Mouse (Mus musculus): ENCODE results near the gene Ilvbl. TPM values are rescaled to one million over a fixed set of nuclear protein-coding genes. Genes with fewer than 3 reads are reported as not detected.
"Not testable (repeated sequence)": the region's sequence is repeated elsewhere in the genome, so short reads cannot be mapped to it uniquely, and the experiment has no call there.

The Ilvbl gene
- total RNA-seq, 2 experiments from 2014 or later = 46.4 to 47.0 TPM

DNA sequence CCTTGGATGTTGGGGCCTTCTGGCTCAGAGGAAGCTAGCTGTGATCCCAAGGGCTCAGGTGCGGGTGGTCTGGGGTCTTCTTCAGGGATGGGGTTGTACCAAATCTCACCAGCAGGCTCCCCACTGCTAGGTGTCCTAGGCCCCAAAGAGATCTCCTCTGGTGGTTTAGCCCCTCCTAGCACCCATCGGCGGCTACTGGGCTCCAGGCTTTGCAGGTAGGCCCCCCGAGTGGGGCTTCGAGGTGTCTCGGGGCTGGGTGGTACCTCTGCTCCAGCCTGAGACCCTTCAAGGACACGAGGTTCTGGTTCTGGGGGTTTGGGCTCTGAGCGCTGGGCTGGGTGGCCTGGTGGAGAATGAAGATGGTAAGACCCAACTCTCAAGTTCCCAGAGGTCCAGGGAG is 15.8 kb downstream of the Ilvbl start:
- DNase-seq (ENCODE audit: low spot score in 2 of 2) = no peak

DNA sequence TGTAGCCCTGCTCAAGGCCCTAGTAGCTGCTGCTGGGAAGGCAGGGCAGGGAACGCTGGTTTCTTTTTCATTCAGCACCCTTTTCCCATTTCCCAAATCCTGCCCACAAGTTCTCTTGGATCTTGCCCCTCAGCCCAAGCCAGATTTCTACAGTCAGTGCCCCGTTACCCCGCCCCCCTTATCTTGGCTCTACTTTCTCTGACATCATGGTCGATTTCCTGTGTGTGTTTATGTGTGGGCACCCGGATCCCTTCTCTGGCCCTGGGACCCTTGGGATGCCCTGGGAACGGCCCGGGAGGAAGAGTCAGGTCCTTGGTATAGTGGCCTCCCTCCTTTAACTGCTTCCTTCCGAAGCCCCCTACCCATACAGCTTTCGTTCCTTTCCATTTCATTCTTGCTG is 16.6 kb downstream of the Ilvbl start:
- DNase-seq (ENCODE audit: low spot score in 2 of 2) = peak in 1 of 2 experiments; percentile 25

DNA sequence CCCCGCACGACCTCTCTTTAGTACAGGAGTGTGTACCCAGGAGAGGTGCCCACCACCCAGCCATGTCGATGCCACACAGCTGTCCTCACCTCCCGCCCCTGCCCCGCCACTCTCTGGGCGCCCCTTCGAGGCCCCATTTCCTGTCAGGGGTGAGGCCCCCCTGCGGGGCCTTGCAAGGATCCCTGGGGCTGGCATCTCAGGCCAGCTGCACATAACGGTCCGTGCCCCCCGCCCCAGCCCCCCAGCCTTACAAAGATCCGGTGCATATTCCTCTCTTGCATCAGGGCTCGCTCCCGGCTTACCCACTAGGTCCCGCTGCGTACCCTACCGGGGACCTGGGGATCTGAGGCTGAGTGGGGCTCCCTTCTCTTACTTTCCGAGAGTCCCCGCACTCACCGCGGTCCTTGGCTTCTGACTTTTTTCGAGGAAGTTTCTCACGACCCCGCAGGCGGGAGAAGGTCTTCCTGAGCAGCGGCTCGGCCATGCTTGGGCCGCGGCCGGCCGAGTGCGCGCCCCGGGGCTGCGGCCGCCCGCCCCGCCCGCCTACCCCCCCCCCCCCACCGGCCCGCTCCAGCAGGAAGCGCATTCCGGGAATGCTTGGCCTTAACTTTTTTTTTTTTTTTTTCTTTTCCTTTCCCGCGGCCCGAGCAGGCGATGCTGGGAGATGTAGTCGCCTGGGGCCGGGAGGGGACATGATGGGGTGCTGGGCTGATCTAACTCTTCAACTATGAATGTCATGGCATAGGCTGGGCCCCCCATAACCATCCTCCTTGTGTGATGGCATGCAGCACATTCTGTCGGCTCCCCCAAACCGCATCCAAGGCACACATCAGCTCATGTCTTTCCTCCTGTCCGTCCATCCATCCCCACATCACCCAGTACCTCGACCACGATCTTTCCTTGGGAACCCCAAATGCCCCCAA is 17.5 kb downstream of the Ilvbl start, which contains the start of gene Syde1:
Gene Syde1 (minus strand): TSS at position 559 of the 923 bp plus-strand sequence.
- peak; percentile 52 to 61 for DNase-seq (ENCODE audit: low spot score in 2 of 2)

DNA sequence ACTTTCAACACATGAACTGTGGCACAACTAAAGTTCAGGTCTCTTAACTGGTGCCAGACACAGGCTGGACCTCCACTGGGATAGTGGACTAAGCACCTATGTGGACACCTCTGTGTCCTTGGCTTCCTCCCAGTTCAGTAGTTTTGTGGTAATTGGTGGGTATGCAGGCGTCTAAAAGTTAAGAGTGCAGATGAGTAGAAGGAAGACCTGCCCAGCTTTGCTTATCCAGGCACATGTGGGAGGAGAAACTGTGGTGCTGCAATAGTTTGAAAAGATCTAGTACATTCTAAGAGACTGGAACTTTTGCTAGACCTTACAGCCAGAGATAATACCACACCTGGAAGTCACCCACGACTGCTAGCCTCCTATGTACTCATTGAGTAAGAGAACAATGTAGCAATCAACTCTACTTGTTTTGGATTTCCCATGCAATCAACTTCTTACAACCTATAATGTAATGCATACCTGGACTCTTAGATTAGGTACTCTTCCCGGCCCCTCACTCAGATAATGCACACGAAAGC is 18.8 kb downstream of the Ilvbl start:
- DNase-seq (ENCODE audit: low spot score in 2 of 2) = no peak

DNA sequence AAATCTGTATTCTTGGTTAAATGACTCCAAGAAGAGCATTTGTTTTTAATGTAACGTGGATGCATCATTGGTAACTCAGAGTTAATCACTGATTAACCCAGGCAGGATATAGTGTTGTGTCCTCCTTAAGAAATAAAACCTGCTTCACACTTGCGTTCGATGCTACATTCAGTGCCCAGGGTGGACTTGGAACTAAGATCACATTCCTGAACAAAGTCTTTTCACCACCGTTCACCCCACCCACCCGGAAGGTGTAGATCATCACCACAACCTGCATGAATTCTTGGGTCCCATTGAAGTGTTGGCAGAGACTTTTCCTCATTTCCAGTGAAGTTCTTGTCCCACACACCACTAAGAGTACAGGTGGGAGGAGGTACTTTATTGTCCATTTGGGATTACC is 19.6 kb downstream of the Ilvbl start:
- no peak for DNase-seq (ENCODE audit: low spot score in 2 of 2)

DNA sequence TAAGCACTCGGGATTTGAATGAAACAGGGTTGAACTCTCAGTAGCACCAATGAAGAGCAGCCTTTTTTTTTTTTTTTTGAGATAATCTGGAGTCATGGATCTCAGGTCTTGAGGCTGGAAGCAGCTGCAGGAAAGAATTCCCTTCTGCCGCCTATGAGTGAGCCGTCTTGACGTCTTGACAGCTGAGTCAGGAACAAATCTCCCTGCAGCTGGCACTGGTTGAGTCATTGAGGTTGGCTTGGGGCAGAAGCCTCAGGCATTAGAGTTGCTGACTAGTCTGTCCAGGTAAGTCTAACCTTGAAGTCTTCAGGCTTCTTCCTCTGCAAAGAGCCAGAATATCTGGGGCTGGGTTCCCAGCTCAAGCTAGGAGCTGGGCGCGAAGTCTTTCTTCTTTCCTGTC is 20.0 kb downstream of the Ilvbl start:
- no peak for DNase-seq (ENCODE audit: low spot score in 2 of 2)

DNA sequence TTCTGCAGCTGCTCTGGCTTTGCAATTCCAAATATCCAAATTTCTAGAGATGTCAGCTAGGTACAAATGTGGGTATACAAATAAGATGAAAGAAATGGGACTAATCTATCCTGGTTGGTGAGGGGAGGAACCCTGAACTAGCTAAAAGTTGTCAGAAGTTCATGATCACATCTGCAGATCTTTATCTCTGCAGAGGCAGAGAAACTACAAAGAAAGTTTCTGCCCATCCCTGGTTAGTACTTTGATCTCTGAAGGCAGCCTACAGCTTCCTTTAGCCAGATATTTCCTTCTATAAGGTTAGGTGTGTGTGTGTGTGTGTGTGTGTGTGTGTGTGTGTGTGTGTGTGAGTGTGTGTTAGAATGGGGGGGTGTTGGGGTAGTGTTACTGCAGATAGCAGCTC is 20.4 kb downstream of the Ilvbl start:
- DNase-seq (ENCODE audit: low spot score in 2 of 2) = no peak

DNA sequence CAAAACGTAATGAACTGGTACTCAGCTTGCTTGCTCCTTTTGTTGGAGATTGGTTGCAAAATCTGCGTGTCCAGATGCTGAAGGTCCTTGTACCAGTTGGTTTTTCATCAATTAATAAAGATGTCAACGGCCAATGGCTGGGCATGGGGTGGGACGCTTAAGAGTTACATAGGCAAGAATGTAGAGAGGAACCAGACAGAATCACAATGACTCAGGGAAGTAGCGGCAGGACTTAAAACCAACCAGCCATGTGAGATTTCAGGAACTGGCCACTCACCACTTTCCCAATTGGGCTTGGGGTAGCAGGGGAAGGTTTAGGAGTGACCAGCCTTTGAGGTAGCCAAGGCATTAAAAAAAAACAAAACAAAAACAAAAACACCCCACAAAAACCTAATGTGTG is 25.7 kb downstream of the Ilvbl start:
- no peak for DNase-seq (ENCODE audit: low spot score in 2 of 2)

DNA sequence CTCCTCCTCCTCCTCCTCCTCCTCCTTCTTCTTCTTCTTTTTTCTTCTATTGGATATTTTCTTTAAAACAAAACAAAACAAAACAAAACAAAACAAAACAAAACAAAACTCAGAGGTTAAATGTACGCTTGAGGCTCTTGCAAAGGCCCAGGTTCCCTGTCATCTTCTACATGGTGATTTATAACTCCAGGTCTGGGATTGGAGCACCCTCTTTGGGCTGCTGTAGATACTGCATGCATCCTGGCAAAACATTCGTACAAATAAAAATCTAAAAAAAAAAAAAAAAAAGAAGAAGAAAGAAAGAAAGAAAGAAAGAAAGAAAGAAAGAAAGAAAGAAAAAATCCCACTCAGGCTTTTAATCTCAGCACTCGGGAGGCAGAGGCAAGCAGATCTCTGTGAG is 30.9 kb downstream of the Ilvbl start:
- no peak for DNase-seq (ENCODE audit: low spot score in 2 of 2)

DNA sequence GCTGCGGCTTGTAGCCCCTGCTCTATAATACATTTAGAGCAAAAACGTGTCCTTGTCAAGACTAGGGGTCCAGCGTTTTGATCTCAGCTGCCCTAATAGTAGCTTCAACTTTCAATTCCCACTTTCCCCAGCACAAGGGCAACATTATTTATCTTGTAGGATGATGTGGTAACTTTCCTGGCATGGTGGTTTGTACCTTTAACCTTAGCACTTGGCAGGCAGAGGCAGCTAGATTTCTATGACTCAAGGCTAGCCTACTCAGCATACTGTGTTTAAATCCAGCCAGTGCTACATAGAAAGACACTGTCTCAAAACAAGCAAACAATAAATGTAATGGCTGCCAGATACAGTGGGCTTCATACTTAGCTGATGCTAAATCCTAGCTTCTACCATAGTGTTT is 33.5 kb downstream of the Ilvbl start:
- DNase-seq (ENCODE audit: low spot score in 2 of 2) = no peak

DNA sequence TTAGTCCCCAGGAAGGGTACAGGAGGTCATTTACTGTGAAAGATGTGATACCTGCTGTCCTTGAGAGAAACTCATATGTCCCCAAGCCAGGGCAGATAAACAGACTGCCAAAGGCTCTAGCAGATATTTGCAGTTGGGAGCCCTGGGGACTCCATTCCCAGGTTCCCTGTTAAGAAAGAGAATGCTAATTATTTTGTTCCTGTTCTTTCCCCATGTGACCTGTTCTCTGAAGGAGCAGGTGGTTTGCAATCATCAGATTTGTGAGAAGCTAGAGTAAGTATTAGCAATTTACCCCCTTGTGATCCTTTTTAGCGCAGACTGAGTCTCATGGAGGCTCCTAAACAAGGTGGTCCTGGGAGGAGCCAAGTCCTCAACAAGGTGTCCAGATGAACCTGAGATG is 43.8 kb downstream of the Ilvbl start, which contains the start of gene Olfr1357:
Gene Olfr1357 (minus strand): TSS at position 101 of the 400 bp plus-strand sequence.
- no peak for DNase-seq (ENCODE audit: low spot score in 2 of 2)

DNA sequence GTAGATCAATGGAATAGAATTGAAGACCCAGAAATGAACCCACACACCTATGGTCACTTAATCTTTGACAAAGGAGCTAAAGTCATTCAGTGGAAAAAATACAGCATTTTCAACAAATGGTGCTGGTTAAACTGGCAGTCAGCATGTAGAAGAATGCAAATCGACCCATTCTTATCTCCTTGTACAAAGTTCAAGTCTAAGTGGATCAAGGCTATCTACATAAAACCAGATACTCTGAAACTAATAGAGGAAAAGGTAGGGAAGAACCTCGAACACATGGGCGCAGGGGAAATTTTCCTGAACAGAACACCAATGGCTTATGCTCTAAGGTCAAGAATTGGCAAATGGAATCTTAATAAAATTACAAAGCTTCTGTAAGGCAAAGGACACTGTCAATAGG is 49.0 kb downstream of the Ilvbl start:
- not testable (repeated sequence) for DNase-seq (ENCODE audit: low spot score in 2 of 2)

DNA sequence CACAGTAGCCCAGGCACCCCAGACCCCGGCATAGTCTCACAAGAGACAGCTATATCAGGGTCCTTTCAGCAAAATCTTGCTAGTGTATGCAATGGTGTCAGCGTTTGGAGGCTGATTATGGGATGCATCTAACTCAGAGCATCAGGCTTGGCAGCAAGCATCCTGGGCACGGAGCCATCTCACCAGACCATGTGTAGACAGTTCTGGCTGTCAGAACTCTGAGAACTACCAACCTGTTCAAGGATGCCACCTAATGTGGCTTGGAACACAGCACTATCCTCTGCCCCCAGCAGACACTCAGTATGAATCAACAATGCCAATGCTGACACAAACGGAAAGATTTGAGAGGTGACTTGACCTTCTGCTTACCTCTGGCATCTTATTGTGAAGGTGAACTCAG is 56.0 kb downstream of the Ilvbl start:
- no peak for DNase-seq (ENCODE audit: low spot score in 2 of 2)

DNA sequence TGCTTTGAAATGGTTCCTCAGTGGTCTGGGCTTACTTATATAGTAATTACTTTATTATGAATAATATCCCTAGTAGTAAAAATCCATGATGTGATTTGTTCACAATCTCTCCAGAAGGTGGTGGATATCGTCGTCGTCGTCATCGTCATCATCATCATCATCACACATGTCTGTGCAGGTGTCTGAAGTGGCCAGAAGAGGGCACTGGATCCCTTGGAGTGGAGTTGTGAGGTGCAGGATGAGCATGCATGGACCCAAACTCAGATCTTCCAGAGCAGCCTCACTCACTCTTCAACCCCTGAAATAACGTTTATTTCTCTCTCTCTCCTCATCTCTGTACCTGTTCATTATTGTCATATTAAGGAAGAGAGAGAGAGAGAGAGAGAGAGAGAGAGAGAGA is 58.2 kb downstream of the Ilvbl start:
- DNase-seq (ENCODE audit: low spot score in 2 of 2) = no peak

Small RNA genes lying within 50 kb of the gene (microRNA-seq; reads per million reads assigned to microRNA genes)
- gene Gm27541 (ENCODE audit: borderline number of aligned reads in 2 of 2) = 0 reads per million in 2 experiments

Other genes with a start within 250 kb of the Ilvbl start
- gene Agpat3, start 221.9 kb upstream of the Ilvbl start, total RNA-seq (2021) = 100 to 1,000 TPM; 289 to 343 TPM
- gene Rrp1, start 161.3 kb upstream of the Ilvbl start, total RNA-seq (2021) = 100 to 1,000 TPM; 255 to 265 TPM
- gene Cstb, start 148.7 kb upstream of the Ilvbl start, total RNA-seq (2021) = 100 to 1,000 TPM; 317 to 349 TPM
- 10 to 100 TPM; 25.8 to 35.9 TPM for gene Pdxk, start 109.4 kb upstream of the Ilvbl start, total RNA-seq (2021)
- not detected for gene Olfr1358, start 56.9 kb upstream of the Ilvbl start, total RNA-seq (2021)
- 10 to 100 TPM; 25.2 to 32.3 TPM for gene Syde1, start 17.6 kb downstream of the Ilvbl start, total RNA-seq (2021)
- not detected for gene Olfr1357, start 43.7 kb downstream of the Ilvbl start, total RNA-seq (2021)
- gene Casp14, start 143.9 kb downstream of the Ilvbl start, total RNA-seq (2021) = not detected
- gene Ccdc105, start 178.7 kb downstream of the Ilvbl start, total RNA-seq (2021) = not detected
- gene Slc1a6, start 206.2 kb downstream of the Ilvbl start, total RNA-seq (2021) = not detected